ENCODE assay signal across 9 mouse cellular contexts in the genomic region with DNA sequence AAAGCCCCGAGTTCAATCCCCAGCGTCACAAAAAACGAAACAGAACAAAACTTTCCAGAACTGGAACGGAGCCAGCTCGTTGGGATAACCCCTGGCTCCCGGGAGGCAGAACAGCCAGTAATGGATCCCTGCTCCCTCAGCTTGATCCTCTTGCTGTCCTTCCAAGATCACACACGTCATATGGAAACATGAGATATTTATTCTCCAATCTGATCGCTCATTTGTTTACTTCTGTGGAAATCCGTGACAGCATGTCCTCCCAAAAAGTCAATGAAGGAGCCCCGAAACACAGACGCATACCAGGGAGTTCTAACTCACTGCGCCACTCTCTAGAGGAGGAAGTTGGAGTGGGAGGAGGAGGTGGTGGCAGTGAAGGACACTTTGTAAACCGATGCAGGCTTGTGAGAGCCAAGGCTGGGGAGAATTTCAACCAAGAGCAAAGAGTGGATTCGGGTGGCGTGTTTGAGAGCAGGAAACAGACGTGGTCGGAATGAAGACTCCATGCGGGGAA.
A peak's percentile ranks its signal among the peaks of the same experiment; 100 is the strongest.
DNase-seq lines count a peak whose midpoint lies in the region; ATAC-seq and TF ChIP-seq lines count a peak whose summit lies in the region.
"Had no signal": no experiment of that assay in that cellular context is flagged by ENCODE, and none has a peak within 500 bp of the region (broad histone marks: within the 10 kb centered on the region; RNA-seq: fewer than 3 reads in every experiment).

No protein-coding gene starts in this region.

- peak overlapping the region; percentile 22; the same call in 1 of the 2 replicates for H3K27ac ChIP-seq in spleen, adult 2 months (ENCODE audit: insufficient read depth, low read length)
- peak overlapping the region; percentile 3 to 10; a peak in 1 of 4 replicates for H3K27ac ChIP-seq in heart, embryonic 14.5 days (replicated peaks in 1 of 2; ENCODE audit: control insufficient read depth in 1 of 2, insufficient read depth in 1 of 2, low read depth in 2 of 2, low read length in 2 of 2)
- peak overlapping the region; percentile 80 for H3K27ac ChIP-seq in limb, embryonic 14.5 days (replicated peaks; ENCODE audit: low read depth, low read length)
- peak overlapping the region; percentile 69 for H3K27ac ChIP-seq in stomach, postnatal 0 days (replicated peaks)
- H3K27ac ChIP-seq: liver, embryonic 12.5 days had no signal

- H3K27me3 ChIP-seq in spleen, adult 2 months (ENCODE audit: control insufficient read depth, insufficient read depth, low read length), result no peaks in the 10 kb centered on the region
- H3K27me3 ChIP-seq in heart, embryonic 14.5 days (ENCODE audit: control insufficient read depth, insufficient read depth, low read length), result no peaks in the 10 kb centered on the region
- no peaks in the 10 kb centered on the region for H3K27me3 ChIP-seq in limb, embryonic 14.5 days (ENCODE audit: control insufficient read depth, insufficient read depth, low read length)
- H3K27me3 ChIP-seq in stomach, postnatal 0 days (ENCODE audit: control insufficient read depth, insufficient read depth, low read length), result no peaks in the 10 kb centered on the region
- H3K27me3 ChIP-seq: liver, embryonic 12.5 days had no signal

- H3K4me1 ChIP-seq in spleen, adult 2 months (ENCODE audit: control insufficient read depth, insufficient read depth, insufficient read length), result peaks cover 7% of the 10 kb centered on the region; the same call in 1 of the 2 replicates
- H3K4me1 ChIP-seq in heart, embryonic 14.5 days (ENCODE audit: control insufficient read depth in 2 of 2, insufficient read depth in 2 of 2, low read length in 2 of 2), result peaks cover 23 to 28% of the 10 kb centered on the region in 2 experiments
- peaks cover 48% of the 10 kb centered on the region for H3K4me1 ChIP-seq in limb, embryonic 14.5 days (ENCODE audit: control insufficient read depth, insufficient read depth, low read length)
- 0 out of 2 replicates have a peak, but pooled peaks cover under 1% of the 10 kb centered on the region for H3K4me1 ChIP-seq in stomach, postnatal 0 days (replicated peaks; ENCODE audit: control insufficient read depth, insufficient read depth)

- 48% methylated on average over 18 of the region's 18 CpGs for WGBS in spleen, adult 2 months
- 53% methylated on average over 18 of the region's 18 CpGs for WGBS in heart, embryonic 14.5 days
- 42% methylated on average over 18 of the region's 18 CpGs for WGBS in limb, embryonic 14.5 days
- WGBS in stomach, postnatal 0 days, result 41% methylated on average over 18 of the region's 18 CpGs

- H3K9ac ChIP-seq in heart, embryonic 14.5 days (ENCODE audit: low read length), result no peak overlapping the region
- H3K9ac ChIP-seq in limb, embryonic 14.5 days (ENCODE audit: low read depth, low read length, severe bottlenecking), result no peak overlapping the region
- H3K9ac ChIP-seq in stomach, postnatal 0 days (ENCODE audit: low read length), result no peak overlapping the region
- H3K9ac ChIP-seq: liver, embryonic 12.5 days had no signal

- no peak overlapping the region for H3K4me3 ChIP-seq in spleen, adult 2 months (ENCODE audit: extremely low read depth, insufficient read depth, insufficient read length)
- no peak overlapping the region for H3K4me3 ChIP-seq in heart, embryonic 14.5 days (ENCODE audit: control insufficient read depth in 1 of 2, insufficient read depth in 1 of 2, low read depth in 1 of 2, low read length in 2 of 2)
- no peak overlapping the region for H3K4me3 ChIP-seq in limb, embryonic 14.5 days (replicated peaks; ENCODE audit: low read length)
- no peak overlapping the region for H3K4me3 ChIP-seq in stomach, postnatal 0 days (ENCODE audit: low read depth, low read length)
- H3K4me3 ChIP-seq: erythroblast, embryonic 14.5 days; liver, embryonic 12.5 days had no signal

- H3K9me3 ChIP-seq in heart, embryonic 14.5 days (ENCODE audit: control insufficient read depth, low read length), result 0 out of 2 replicates have a peak, but pooled peaks cover 3% of the 10 kb centered on the region
- no peaks in the 10 kb centered on the region for H3K9me3 ChIP-seq in limb, embryonic 14.5 days (ENCODE audit: control insufficient read depth, low read length)
- no peaks in the 10 kb centered on the region for H3K9me3 ChIP-seq in stomach, postnatal 0 days (ENCODE audit: control insufficient read depth, low read length)
- H3K9me3 ChIP-seq: liver, embryonic 12.5 days had no signal

- TF ChIP-seq POLR2A in spleen, adult 2 months (IDR thresholded peaks at IDR 0.05; ENCODE audit: low read depth, low read length), result no peak
- TF ChIP-seq POLR2A in limb, embryonic 14.5 days (IDR thresholded peaks at IDR 0.05; ENCODE audit: borderline replicate concordance, extremely low read depth, insufficient read depth, insufficient read length), result no peak

- DNase-seq in spleen, adult 2 months (ENCODE audit: low read depth in 1 of 2, low spot score in 2 of 2), result no peak
- DNase-seq in spleen, adult 12 weeks (ENCODE audit: low spot score), result no peak
- DNase-seq in limb, embryonic 14.5 days (ENCODE audit: low spot score), result peak; percentile 46
- no peak for DNase-seq in stomach, postnatal 0 days (ENCODE audit: low spot score)
- no peak for DNase-seq in cerebellum, postnatal 36 days
- DNase-seq in cerebellum, adult 8-10 months, result no peak

- H3K36me3 ChIP-seq in spleen, adult 2 months (ENCODE audit: control insufficient read depth, insufficient read depth, low read length), result no peaks in the 10 kb centered on the region
- H3K36me3 ChIP-seq in heart, embryonic 14.5 days (ENCODE audit: control insufficient read depth, insufficient read depth, low read length), result no peaks in the 10 kb centered on the region
- H3K36me3 ChIP-seq in limb, embryonic 14.5 days (ENCODE audit: control insufficient read depth, insufficient read depth, low read length), result no peaks in the 10 kb centered on the region
- no peaks in the 10 kb centered on the region for H3K36me3 ChIP-seq in stomach, postnatal 0 days (ENCODE audit: control insufficient read depth, insufficient read depth, low read length)
- H3K36me3 ChIP-seq: liver, embryonic 12.5 days had no signal

- H3K4me2 ChIP-seq in heart, embryonic 14.5 days (ENCODE audit: low read length), result no peak overlapping the region
- no peak overlapping the region for H3K4me2 ChIP-seq in limb, embryonic 14.5 days (replicated peaks; ENCODE audit: low read depth, low read length, severe bottlenecking)
- H3K4me2 ChIP-seq in stomach, postnatal 0 days (replicated peaks; ENCODE audit: low read depth), result no peak overlapping the region
- H3K4me2 ChIP-seq: liver, embryonic 12.5 days had no signal

- ATAC-seq in heart, embryonic 14.5 days (ENCODE audit: insufficient number of reproducible peaks, insufficient read depth, low FRiP score, low read depth), result no peak
- ATAC-seq in limb, embryonic 14.5 days (ENCODE audit: low FRiP score, low read depth), result peak; percentile 11; the same call in 1 of the 2 replicates
- no peak for ATAC-seq in stomach, postnatal 0 days (ENCODE audit: low FRiP score, low TSS enrichment)
- ATAC-seq: liver, embryonic 12.5 days had no signal

- no peak for TF ChIP-seq CTCF in spleen, adult 2 months (IDR thresholded peaks at IDR 0.05; ENCODE audit: extremely low read depth, insufficient read depth, insufficient read length, insufficient replicate concordance)
- TF ChIP-seq CTCF in stomach, postnatal 0 days (IDR thresholded peaks at IDR 0.05; ENCODE audit: low read depth), result no peak

- no peak for TF ChIP-seq EP300 in stomach, postnatal 0 days (optimal IDR thresholded peaks at IDR 0.05)

Comparison
In these comparisons a context has a peak if more than half of its experiments do, and no peak if none do; other contexts are left out.
1. H3K27ac ChIP-seq: peak in every context shown above with its lines; median percentile 80 in limb, embryonic 14.5 days; 69 in stomach, postnatal 0 days; 22 in spleen, adult 2 months; 6 in heart, embryonic 14.5 days.